Mouse (Mus musculus) hindbrain, embryonic 11.5 days (tissue): Measurements from ENCODE around the gene Numa1. TPM values are rescaled to one million over a fixed set of nuclear protein-coding genes. Genes with fewer than 3 reads are reported as not detected.

Experiments used
- ATAC-seq: fragments of 200-750 bp; cut with Nextera tagmentation; 2 replicates; pipeline ENCODE4 v1.8.0; 2017; ENCODE audit warnings: mild to moderate bottlenecking, moderate TSS enrichment, moderate library complexity; ENCODE audit not compliant: low FRiP score
- DNase-seq: peaks from one replicate; pipeline ENCODE4 v3.0.0-alpha.2; 2015; ENCODE audit warnings: low spot score
- H3K27ac ChIP-seq: fragments of 300-500 bp; sonication (generic); 2 replicates; pipeline ENCODE4 v1.5.1; 2014; ENCODE audit warnings: mild to moderate bottlenecking, low read depth, low read length
- H3K27me3 ChIP-seq: fragments of 300-500 bp; sonication (generic); 2 replicates; pipeline ENCODE4 v1.6.1; 2014; ENCODE audit warnings: mild to moderate bottlenecking, low read length, moderate library complexity, mixed read lengths; ENCODE audit not compliant: control insufficient read depth, insufficient read depth
- H3K36me3 ChIP-seq: fragments of 300-500 bp; sonication (generic); 2 replicates; pipeline ENCODE4 v1.6.1; 2014; ENCODE audit warnings: mild to moderate bottlenecking, low read length, moderate library complexity, mixed read lengths; ENCODE audit not compliant: control insufficient read depth, insufficient read depth
- H3K4me1 ChIP-seq: fragments of 300-500 bp; sonication (generic); replicated peaks from 2 replicates; pipeline ENCODE4 v1.6.1; 2014; ENCODE audit warnings: low read length, mixed read lengths; ENCODE audit not compliant: control insufficient read depth, insufficient read depth
- H3K4me2 ChIP-seq: fragments of 300-500 bp; sonication (generic); replicated peaks from 2 replicates; pipeline ENCODE4 v1.6.1; 2014; ENCODE audit warnings: mild to moderate bottlenecking, low read depth, low read length
- H3K4me3 ChIP-seq: fragments of 300-500 bp; sonication (generic); 2 replicates; pipeline ENCODE4 v1.5.1; 2014; ENCODE audit warnings: low read depth, low read length
- H3K9ac ChIP-seq: fragments of 300-500 bp; sonication (generic); 2 replicates; pipeline ENCODE4 v1.6.1; 2014; ENCODE audit warnings: low read depth, low read length
- H3K9me3 ChIP-seq: fragments of 300-500 bp; sonication (generic); 2 replicates; pipeline ENCODE4 v1.6.1; 2016; ENCODE audit warnings: low read length; ENCODE audit not compliant: control insufficient read depth
- WGBS: fragments of 180-500 bp; shearing (Covaris S2); extraction: QIAGEN DNeasy Blood & Tissue Kit; methylation state at CpG from one replicate; pipeline ENCODE4 v1.1.7; 2014; 5-methylcytosine and 5-hydroxymethylcytosine counted together
- polyA plus RNA-seq: library from polyadenylated mRNA; unstranded; fragments of >200 nt; fragmentation: Nextera tagmentation; extraction: Ambion mirVana; gene quantifications from 2 replicates; pipeline ENCODE4 v1.2.1, GENCODE M21; 2014

Gene Numa1
- polyA plus RNA-seq, 1 experiment from 2014 or later: 88.9 TPM

GRCm38 (mm10) chr7:101964551-101964950 is 30.6 kb downstream of the Numa1 start:
- no peaks in the 10 kb centered on the region for H3K9me3 ChIP-seq
- 83% methylated on average over 4 of the region's 4 CpGs for WGBS
- no peaks in the 10 kb centered on the region for H3K27me3 ChIP-seq
- H3K4me1 ChIP-seq: 0 out of 2 replicates have a peak, but pooled peaks cover 2% of the 10 kb centered on the region
- no peak overlapping the region for H3K27ac ChIP-seq
- ATAC-seq (no peak), DNase-seq (no peak)
- H3K9ac ChIP-seq: no peak overlapping the region
- no peak overlapping the region for H3K4me2 ChIP-seq
- no peak overlapping the region for H3K4me3 ChIP-seq
- no peaks in the 10 kb centered on the region for H3K36me3 ChIP-seq

GRCm38 (mm10) chr7:101965606-101966005 is 31.7 kb downstream of the Numa1 start:
- no peak overlapping the region for H3K27ac ChIP-seq
- DNase-seq: no peak
- 0 out of 2 replicates have a peak, but pooled peaks cover 2% of the 10 kb centered on the region for H3K4me1 ChIP-seq
- no peak overlapping the region for H3K9ac ChIP-seq
- no peaks in the 10 kb centered on the region for H3K27me3 ChIP-seq
- WGBS: 79% methylated on average over 2 of the region's 2 CpGs
- no peaks in the 10 kb centered on the region for H3K36me3 ChIP-seq
- ATAC-seq: no peak
- no peaks in the 10 kb centered on the region for H3K9me3 ChIP-seq
- no peak overlapping the region for H3K4me3 ChIP-seq
- no peak overlapping the region for H3K4me2 ChIP-seq

GRCm38 (mm10) chr7:101967256-101967655 is 33.3 kb downstream of the Numa1 start:
- no peak overlapping the region for H3K9ac ChIP-seq
- DNase-seq (no peak), ATAC-seq (no peak)
- no peaks in the 10 kb centered on the region for H3K27me3 ChIP-seq
- no peaks in the 10 kb centered on the region for H3K9me3 ChIP-seq
- H3K27ac ChIP-seq: no peak overlapping the region
- H3K4me1 ChIP-seq: peaks cover 6% of the 10 kb centered on the region; the same call in 1 of the 2 replicates
- no peaks in the 10 kb centered on the region for H3K36me3 ChIP-seq
- H3K4me2 ChIP-seq: no peak overlapping the region
- H3K4me3 ChIP-seq: no peak overlapping the region
- WGBS: 97% methylated on average over 1 of the region's 1 CpGs

- WGBS: 79% methylated on average over 2 of the region's 2 CpGs
- Histone ChIP-seq H3K4me3 (no peak overlapping the region), H3K9ac (peak overlapping the region; percentile 31; the same call in 1 of the 2 replicates), H3K9me3 (no peaks in the 10 kb centered on the region), H3K4me1 (peaks cover 6% of the 10 kb centered on the region), H3K36me3 (no peaks in the 10 kb centered on the region), H3K27ac (peak overlapping the region; percentile 99; the same call in 1 of the 2 replicates), H3K4me2 (no peak overlapping the region), H3K27me3 (no peaks in the 10 kb centered on the region)
- DNase-seq: no peak
- no peak for ATAC-seq
Observed at GRCm38 (mm10) chr7:101968751-101969150, 34.8 kb downstream of the Numa1 start.

- Histone ChIP-seq H3K36me3 (no peaks in the 10 kb centered on the region), H3K4me1 (peaks cover 6% of the 10 kb centered on the region)
- WGBS: under 1% methylated on average over 43 of the region's 53 CpGs
Observed at GRCm38 (mm10) chr7:101969694-101970428, 36.0 kb downstream of the Numa1 start.

GRCm38 (mm10) chr7:101970429-101970775 is 36.5 kb downstream of the Numa1 start:
- Histone ChIP-seq H3K9ac (peak overlapping the region; percentile 96), H3K4me1 (peaks cover 6% of the 10 kb centered on the region), H3K4me3 (peak overlapping the region; percentile 74), H3K27ac (peak overlapping the region; percentile 99), H3K27me3 (no peaks in the 10 kb centered on the region), H3K4me2 (peak overlapping the region; percentile 76), H3K36me3 (no peaks in the 10 kb centered on the region; the same call in 1 of the 2 replicates), H3K9me3 (no peaks in the 10 kb centered on the region)
- ATAC-seq (peak; percentile 84), DNase-seq (peak; percentile 88)
- WGBS: 0% methylated on average over 11 of the region's 17 CpGs

More at GRCm38 (mm10) chr7:101969694-101970428, 36.0 kb downstream of the Numa1 start:
- Histone ChIP-seq H3K9ac (peak overlapping the region; percentile 96), H3K27ac (peak overlapping the region; percentile 99), H3K27me3 (no peaks in the 10 kb centered on the region), H3K4me3 (peak overlapping the region; percentile 74), H3K4me2 (peak overlapping the region; percentile 76), H3K9me3 (no peaks in the 10 kb centered on the region)
- DNase-seq: peak; percentile 85
- ATAC-seq: peak; percentile 95

- H3K9ac ChIP-seq: peak overlapping the region; percentile 96
- 6% methylated on average over 19 of the region's 19 CpGs for WGBS
- peak overlapping the region; percentile 74 for H3K4me3 ChIP-seq
- H3K27ac ChIP-seq: peak overlapping the region; percentile 99
- H3K9me3 ChIP-seq: no peaks in the 10 kb centered on the region
- peak; percentile 73 for ATAC-seq
- peaks cover 6% of the 10 kb centered on the region for H3K4me1 ChIP-seq
- peak; percentile 75 for DNase-seq
- H3K4me2 ChIP-seq: peak overlapping the region; percentile 76
- no peaks in the 10 kb centered on the region; the same call in 1 of the 2 replicates for H3K36me3 ChIP-seq
- no peaks in the 10 kb centered on the region for H3K27me3 ChIP-seq
Observed at GRCm38 (mm10) chr7:101970821-101971461, 37.0 kb downstream of the Numa1 start.

GRCm38 (mm10) chr7:101971721-101972120 is 37.8 kb downstream of the Numa1 start:
- ATAC-seq: no peak
- 57% methylated on average over 2 of the region's 2 CpGs for WGBS
- peak overlapping the region; percentile 96 for H3K9ac ChIP-seq
- H3K36me3 ChIP-seq: no peaks in the 10 kb centered on the region; the same call in 1 of the 2 replicates
- peak overlapping the region; percentile 76 for H3K4me2 ChIP-seq
- no peaks in the 10 kb centered on the region for H3K27me3 ChIP-seq
- H3K4me1 ChIP-seq: peaks cover 6% of the 10 kb centered on the region
- H3K4me3 ChIP-seq: peak overlapping the region; percentile 74
- H3K9me3 ChIP-seq: no peaks in the 10 kb centered on the region
- no peak for DNase-seq
- peak overlapping the region; percentile 99 for H3K27ac ChIP-seq
